Mouse (Mus musculus) spleen, postnatal 14 days (tissue): ENCODE data around the gene Lig4.

Experiments used
- DNase-seq, 2 experiments: peaks; one replicate each; pipeline ENCODE4 v3.0.0; 2021 to 2022; ENCODE audit warnings: low spot score in 2 of 2

Gene Lig4

GRCm38 (mm10) chr8:9977573-9978314 is at the start of gene Lig4, which contains the start of gene Abhd13:
Gene Lig4, minus strand, starts transcription at chr8:9977686.
Gene Abhd13, plus strand, starts transcription at chr8:9977707.
- peak; percentile 96 for DNase-seq

GRCm38 (mm10) chr8:10017231-10017630 is 39.7 kb upstream of the Lig4 start:
- DNase-seq, result no peak

- DNase-seq, result no peak
Measured at GRCm38 (mm10) chr8:10016252-10016651, 38.8 kb upstream of the Lig4 start.

GRCm38 (mm10) chr8:10007660-10008028 is 30.2 kb upstream of the Lig4 start:
- DNase-seq, result no peak

GRCm38 (mm10) chr8:10006986-10007659 is 29.6 kb upstream of the Lig4 start:
- no peak for DNase-seq

- DNase-seq, result no peak
Measured at GRCm38 (mm10) chr8:10006156-10006985, 28.9 kb upstream of the Lig4 start, which contains the start of gene Tnfsf13b. Gene Tnfsf13b, plus strand, starts transcription at chr8:10006467.

- DNase-seq, result no peak
Measured at GRCm38 (mm10) chr8:10004115-10004514, 26.6 kb upstream of the Lig4 start.

- no peak for DNase-seq
Measured at GRCm38 (mm10) chr8:9980188-9980587, 2.7 kb upstream of the Lig4 start.

- no peak for DNase-seq
Measured at GRCm38 (mm10) chr8:9979746-9980145, 2.3 kb upstream of the Lig4 start.

- no peak for DNase-seq
Measured at GRCm38 (mm10) chr8:9978475-9979230, 1.2 kb upstream of the Lig4 start.

GRCm38 (mm10) chr8:9977016-9977415 is 470 bp downstream of the Lig4 start:
- no peak for DNase-seq

- DNase-seq, result peak; percentile 93 to 94
Measured at GRCm38 (mm10) chr8:9975898-9976611, 1.4 kb downstream of the Lig4 start.

- DNase-seq, result no peak
Measured at GRCm38 (mm10) chr8:9975276-9975675, 2.2 kb downstream of the Lig4 start.

GRCm38 (mm10) chr8:9971866-9972265 is 5.6 kb downstream of the Lig4 start:
- DNase-seq, result no peak

- no peak for DNase-seq
Measured at GRCm38 (mm10) chr8:9959919-9960318, 17.6 kb downstream of the Lig4 start.

- no peak for DNase-seq
Measured at GRCm38 (mm10) chr8:9958338-9958737, 19.1 kb downstream of the Lig4 start.

- DNase-seq, result no peak
Measured at GRCm38 (mm10) chr8:9949134-9949890, 28.2 kb downstream of the Lig4 start.

GRCm38 (mm10) chr8:9935574-9935973 is 41.9 kb downstream of the Lig4 start:
- DNase-seq, result no peak

GRCm38 (mm10) chr8:9934891-9935565 is 42.5 kb downstream of the Lig4 start:
- DNase-seq, result peak in 1 of 2 experiments; percentile 16

- no peak for DNase-seq
Measured at GRCm38 (mm10) chr8:9932711-9933110, 44.8 kb downstream of the Lig4 start.
